In genomic region chr12:91534514-91534913, GRCm38 (mm10) we compare ENCODE assay signal across 22 mouse cellular contexts. TPM values are rescaled to one million over a fixed set of nuclear protein-coding genes. Genes with fewer than 3 reads are reported as not detected.
A peak's percentile ranks its signal among the peaks of the same experiment; 100 is the strongest.
DNase-seq lines count a peak whose midpoint lies in the region; ATAC-seq and TF ChIP-seq lines count a peak whose summit lies in the region.
"Had no signal": no experiment of that assay in that cellular context is flagged by ENCODE, and none has a peak within 500 bp of the region (broad histone marks: within the 10 kb centered on the region; RNA-seq: fewer than 3 reads in every experiment).

No protein-coding gene starts in this region.

- ATAC-seq in liver, embryonic 12.5 days, result no peak
- ATAC-seq in megakaryocyte-erythroid progenitor cell, adult 5-6 weeks (replicated peaks; ENCODE audit: low FRiP score, low TSS enrichment, poor library complexity, severe bottlenecking), result no peak
- ATAC-seq: forebrain, embryonic 15.5 days; hindbrain, postnatal 0 days; intestine, embryonic 16.5 days; midbrain, embryonic 13.5 days had no signal

- H3K27ac ChIP-seq in liver, adult 2 months (replicated peaks; ENCODE audit: insufficient read depth, low read depth, low read length), result no peak overlapping the region
- no peak overlapping the region for H3K27ac ChIP-seq in liver, embryonic 12.5 days
- H3K27ac ChIP-seq: embryonic facial prominence, embryonic 15.5 days; forebrain, embryonic 15.5 days; heart, embryonic 10.5 days; hindbrain, postnatal 0 days; kidney, embryonic 15.5 days; limb, embryonic 15.5 days; macrophage; midbrain, embryonic 13.5 days; stomach, embryonic 15.5 days had no signal

- H3K36me3 ChIP-seq in liver, adult 2 months (ENCODE audit: control insufficient read depth, insufficient read depth, low read length), result no peaks in the 10 kb centered on the region
- H3K36me3 ChIP-seq in liver, embryonic 12.5 days, result no peaks in the 10 kb centered on the region
- H3K36me3 ChIP-seq in megakaryocyte, embryonic 14.5 days (replicated peaks; ENCODE audit: low read length), result no peaks in the 10 kb centered on the region
- H3K36me3 ChIP-seq: embryonic facial prominence, embryonic 15.5 days; forebrain, embryonic 15.5 days; heart, embryonic 10.5 days; kidney, embryonic 15.5 days; limb, embryonic 15.5 days; midbrain, embryonic 13.5 days; stomach, embryonic 15.5 days had no signal

- H3K4me2 ChIP-seq in liver, embryonic 12.5 days, result no peak overlapping the region
- H3K4me2 ChIP-seq: embryonic facial prominence, embryonic 15.5 days; forebrain, embryonic 15.5 days; kidney, embryonic 15.5 days; limb, embryonic 15.5 days; midbrain, embryonic 13.5 days; stomach, embryonic 15.5 days had no signal

- DNase-seq in liver, adult 2 months (ENCODE audit: extremely low read depth, low read depth, low spot score), result peak; percentile 5
- peak; percentile 11 for DNase-seq in brain, adult 2 months (ENCODE audit: low read depth, low spot score)
- DNase-seq in left cerebral cortex, adult 11 months (ENCODE audit: low spot score), result no peak
- DNase-seq in frontal cortex, adult 2 months (ENCODE audit: extremely low spot score in 1 of 2, low spot score in 1 of 2), result no peak
- DNase-seq: cerebellum, adult 8-10 months; cerebellum, postnatal 36 days; kidney, postnatal 36 days; layer of hippocampus, adult 9-11 months; left cerebral cortex, postnatal 4 days had no signal

- H3K9me3 ChIP-seq in liver, embryonic 12.5 days (replicated peaks), result no peaks in the 10 kb centered on the region
- peaks cover 9% of the 10 kb centered on the region for H3K9me3 ChIP-seq in megakaryocyte, embryonic 14.5 days
- H3K9me3 ChIP-seq: embryonic facial prominence, embryonic 15.5 days; forebrain, embryonic 15.5 days; heart, embryonic 10.5 days; kidney, embryonic 15.5 days; limb, embryonic 15.5 days; midbrain, embryonic 13.5 days; stomach, embryonic 15.5 days had no signal

- no peak overlapping the region for H3K4me3 ChIP-seq in liver, adult 2 months (ENCODE audit: insufficient read depth, low read depth, low read length)
- no peak overlapping the region for H3K4me3 ChIP-seq in liver, embryonic 12.5 days
- H3K4me3 ChIP-seq in megakaryocyte, embryonic 14.5 days (replicated peaks), result peak overlapping the region; percentile 51
- H3K4me3 ChIP-seq: embryonic facial prominence, embryonic 15.5 days; forebrain, embryonic 15.5 days; heart, embryonic 10.5 days; kidney, embryonic 15.5 days; limb, embryonic 15.5 days; midbrain, embryonic 13.5 days; stomach, embryonic 15.5 days had no signal

- no peaks in the 10 kb centered on the region for H3K4me1 ChIP-seq in liver, adult 2 months (ENCODE audit: control insufficient read depth, insufficient read depth, low read length)
- H3K4me1 ChIP-seq in liver, embryonic 12.5 days, result no peaks in the 10 kb centered on the region
- 0 out of 2 replicates have a peak, but pooled peaks cover 3% of the 10 kb centered on the region for H3K4me1 ChIP-seq in megakaryocyte, embryonic 14.5 days
- H3K4me1 ChIP-seq: embryonic facial prominence, embryonic 15.5 days; forebrain, embryonic 15.5 days; heart, embryonic 10.5 days; kidney, embryonic 15.5 days; limb, embryonic 15.5 days; midbrain, embryonic 13.5 days; stomach, embryonic 15.5 days had no signal

- H3K27me3 ChIP-seq in liver, adult 2 months (ENCODE audit: control insufficient read depth, insufficient read depth, low read length), result no peaks in the 10 kb centered on the region
- H3K27me3 ChIP-seq in liver, embryonic 12.5 days (replicated peaks), result no peaks in the 10 kb centered on the region
- no peaks in the 10 kb centered on the region for H3K27me3 ChIP-seq in megakaryocyte, embryonic 14.5 days (replicated peaks)
- H3K27me3 ChIP-seq: embryonic facial prominence, embryonic 15.5 days; forebrain, embryonic 15.5 days; kidney, embryonic 15.5 days; limb, embryonic 15.5 days; midbrain, embryonic 13.5 days; stomach, embryonic 15.5 days had no signal

- WGBS in liver, adult 2 months, result 83% methylated on average over 6 of the region's 6 CpGs
- WGBS in liver, embryonic 12.5 days (ENCODE audit: insufficient replicate concordance), result 33% methylated on average over 6 of the region's 6 CpGs

- TF ChIP-seq POLR2A in liver, adult 2 months (IDR thresholded peaks at IDR 0.05; ENCODE audit: extremely low read depth, insufficient read depth, low read length), result no peak

- H3K9ac ChIP-seq in liver, adult 2 months (ENCODE audit: low read depth, low read length), result no peak overlapping the region
- H3K9ac ChIP-seq in liver, embryonic 12.5 days, result no peak overlapping the region
- H3K9ac ChIP-seq: embryonic facial prominence, embryonic 15.5 days; forebrain, embryonic 15.5 days; kidney, embryonic 15.5 days; limb, embryonic 15.5 days; midbrain, embryonic 13.5 days; stomach, embryonic 15.5 days had no signal

- no peak for TF ChIP-seq CTCF in liver, adult 2 months (IDR thresholded peaks at IDR 0.05; ENCODE audit: low read depth, low read length)

- no peaks in the 10 kb centered on the region for H3K79me2 ChIP-seq in liver, adult 2 months (ENCODE audit: control insufficient read depth, insufficient read depth, low read length)

RNA-seq across cellular contexts. Expression of gene Gtf2a1, which starts 55.8 kb away (rescaled TPM):
- total RNA-seq in liver, adult 2 months (2014; rRNA removed), result 19.1 and 25.2 TPM in 2 replicates
- 8.7 and 9.7 TPM in 2 replicates for polyA plus RNA-seq in liver, adult 2 months (2012; rRNA removed)
- 28.0 and 29.3 TPM in 2 replicates for polyA plus RNA-seq in liver, embryonic 12.5 days (2016; fragmentation: Nextera tagmentation; extraction: Ambion mirVana)
- polyA plus RNA-seq in megakaryocyte, embryonic 14.5 days (2012; ENCODE audit: insufficient read depth, low replicate concordance), result 0.93 and 3.8 TPM in 2 replicates
- total RNA-seq in megakaryocyte-erythroid progenitor cell, adult 5-6 weeks (2014; fragmentation: Nextera tagmentation), result 25.7 and 31.3 TPM in 2 replicates
- total RNA-seq in megakaryocyte-erythroid progenitor cell, adult 5-6 weeks (2017), result 33.8 and 36.1 TPM in 2 replicates
- 26.9 TPM in 2 replicates for polyA plus RNA-seq in frontal cortex, adult 2 months (2012; rRNA removed)

Comparison
In these comparisons a context has a peak if more than half of its experiments do, and no peak if none do; other contexts are left out.
1. DNase-seq: peak in liver, adult 2 months (single experiment) and brain, adult 2 months (single experiment); none in left cerebral cortex, adult 11 months (single experiment) and frontal cortex, adult 2 months (0 of 2).